Mouse (Mus musculus) testis, adult 2 months (tissue): ENCODE measurements at regions not wholly inside any gene's neighbourhood (a gene's known extent, or its start where the extent isn't known, plus 50 kb on each side); places are given as distances from the start of the nearest gene placed in this dataset.

Source experiments
- CTCF ChIP-seq: fragments of 200-500 bp; IDR thresholded peaks from 2 replicates; pipeline ENCODE4 v1.5.1; 2012; ENCODE audit warnings: low read depth, mild to moderate bottlenecking, inconsistent platforms, low read length, moderate library complexity; ENCODE audit not compliant: control insufficient read depth, insufficient read depth, insufficient replicate concordance
- POLR2A ChIP-seq: fragments of 200-500 bp; IDR thresholded peaks from 2 replicates; pipeline ENCODE4 v1.6.1; 2012; ENCODE audit warnings: low read depth, mild to moderate bottlenecking, inconsistent platforms, low read length, moderate library complexity; ENCODE audit not compliant: control insufficient read depth

GRCm38 (mm10) chr1:51690878-51691277, 212.7 kb upstream of the Nabp1 start:
- no peak for TF ChIP-seq CTCF
- no peak for TF ChIP-seq POLR2A
